Mouse (Mus musculus) stomach, postnatal 0 days (tissue): Measurements from ENCODE around the gene Rapgef1. TPM values are rescaled to one million over a fixed set of nuclear protein-coding genes. Genes with fewer than 3 reads are reported as not detected.

Experiments
- ATAC-seq: fragments of 200-750 bp; cut with Nextera tagmentation; 2 replicates; pipeline ENCODE4 v1.8.0; 2017; ENCODE audit not compliant: low FRiP score, low TSS enrichment
- DNase-seq: peaks from one replicate; pipeline ENCODE4 v3.0.0-alpha.2; 2016; ENCODE audit warnings: low spot score
- H3K27ac ChIP-seq: fragments of 300-500 bp; sonication (generic); replicated peaks from 2 replicates; pipeline ENCODE4 v1.5.1; 2014; ENCODE audit warnings: mild to moderate bottlenecking, control low read depth
- H3K27me3 ChIP-seq: fragments of 300-500 bp; sonication (generic); 2 replicates; pipeline ENCODE4 v1.6.1; 2014; ENCODE audit warnings: low read length; ENCODE audit not compliant: control insufficient read depth, insufficient read depth
- H3K36me3 ChIP-seq: fragments of 300-500 bp; sonication (generic); 2 replicates; pipeline ENCODE4 v1.6.1; 2014; ENCODE audit warnings: low read length, mixed read lengths; ENCODE audit not compliant: control insufficient read depth, insufficient read depth
- H3K4me1 ChIP-seq: fragments of 300-500 bp; sonication (generic); replicated peaks from 2 replicates; pipeline ENCODE4 v1.6.1; 2014; ENCODE audit warnings: antibody characterized with exemption; ENCODE audit not compliant: control insufficient read depth, insufficient read depth
- H3K4me2 ChIP-seq: fragments of 300-500 bp; sonication (generic); replicated peaks from 2 replicates; pipeline ENCODE4 v1.6.1; 2014; ENCODE audit warnings: low read depth, mild to moderate bottlenecking, control low read depth, moderate library complexity
- H3K4me3 ChIP-seq: fragments of 300-500 bp; sonication (generic); 2 replicates; pipeline ENCODE4 v1.5.1; 2014; ENCODE audit warnings: low read depth, low read length, control low read depth
- H3K9ac ChIP-seq: fragments of 300-500 bp; sonication (generic); 2 replicates; pipeline ENCODE4 v1.6.1; 2014; ENCODE audit warnings: mild to moderate bottlenecking, low read length, control low read depth, mixed read lengths
- H3K9me3 ChIP-seq: fragments of 300-500 bp; sonication (generic); 2 replicates; pipeline ENCODE4 v1.6.1; 2016; ENCODE audit warnings: low read length; ENCODE audit not compliant: control insufficient read depth
- CTCF ChIP-seq: IDR thresholded peaks from 2 replicates; pipeline ENCODE4 v1.5.1; 2016; ENCODE audit warnings: antibody characterized with exemption, low read depth, mild to moderate bottlenecking, moderate library complexity
- EP300 ChIP-seq: optimal IDR thresholded peaks from 2 replicates; pipeline ENCODE3; 2016; ENCODE audit warnings: antibody characterized with exemption
- WGBS: fragments of 180-500 bp; shearing (Covaris S2); extraction: QIAGEN DNeasy Blood & Tissue Kit; methylation state at CpG from one replicate; pipeline ENCODE4 v1.1.7; 2014; 5-methylcytosine and 5-hydroxymethylcytosine counted together
- polyA plus RNA-seq: library from polyadenylated mRNA; unstranded; fragments of >200 nt; fragmentation: Nextera tagmentation; extraction: Ambion mirVana; gene quantifications from 2 replicates; pipeline ENCODE4 v1.2.1, GENCODE M21; 2015

Rapgef1 gene
- polyA plus RNA-seq = 7.2 and 7.6 TPM in 2 replicates

DNA sequence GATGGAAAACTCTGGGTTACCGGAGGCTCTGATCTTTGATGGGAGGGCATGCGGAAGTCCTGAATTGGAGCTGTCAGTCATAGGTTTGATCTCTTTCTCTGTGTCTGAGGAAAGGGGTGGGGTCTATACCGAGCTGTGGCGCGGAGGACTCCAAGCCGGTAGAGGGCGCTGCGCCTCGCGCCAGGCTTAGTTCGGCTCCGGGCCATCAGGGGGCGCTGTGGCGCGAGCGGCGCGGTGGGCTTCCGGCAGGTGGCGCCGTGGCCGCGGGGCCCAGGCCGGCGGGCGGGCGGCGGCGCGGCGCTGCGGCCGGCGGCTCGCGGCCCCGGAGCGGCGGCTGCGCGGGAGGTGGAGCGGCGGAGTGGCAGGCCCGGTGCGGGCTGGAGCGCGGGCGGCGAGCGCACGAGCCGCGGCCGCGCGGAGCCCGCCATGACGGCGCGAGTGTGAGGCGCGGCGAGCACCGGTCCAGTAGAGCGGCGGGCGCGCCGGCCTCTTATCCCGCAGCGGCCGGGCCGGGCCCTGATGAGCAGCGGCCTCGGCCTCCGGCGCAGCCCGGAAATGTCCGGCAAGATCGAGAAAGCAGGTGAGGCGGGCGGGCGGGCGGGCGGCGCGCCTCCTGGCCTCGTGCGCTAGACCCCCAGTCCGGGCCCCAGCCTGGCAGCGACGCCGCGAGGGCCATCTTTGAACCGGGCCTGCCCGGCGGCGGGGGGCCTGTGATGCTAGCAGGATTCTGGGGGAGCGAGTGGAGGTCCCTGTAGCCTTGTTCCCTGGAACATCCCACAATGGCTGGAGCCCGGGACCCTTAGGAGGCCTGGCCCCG, at the start of gene Rapgef1:
TSS of gene Rapgef1 (plus strand) at position 237 of the 817 bp plus-strand sequence.
- Histone ChIP-seq H3K27me3 (no peaks in the 10 kb centered on the region), H3K4me1 (peaks cover 9% of the 10 kb centered on the region), H3K9me3 (no peaks in the 10 kb centered on the region), H3K4me3 (peak within 1 kb of the TSS; percentile 77), H3K9ac (peak within 1 kb of the TSS; percentile 87), H3K4me2 (peak within 1 kb of the TSS; percentile 83), H3K36me3 (no peaks in the 10 kb centered on the region), H3K27ac (peak within 1 kb of the TSS; percentile 87)
- under 1% methylated on average over 58 of the region's 101 CpGs for WGBS
- DNase-seq (peak; percentile 86), ATAC-seq (peak; percentile 79)
- TF ChIP-seq CTCF (peak; percentile 95), EP300 (no peak)

- no peaks in the 10 kb centered on the region for H3K36me3 ChIP-seq
- H3K9ac ChIP-seq = no peak overlapping the region
- no peak overlapping the region for H3K27ac ChIP-seq
- no peaks in the 10 kb centered on the region for H3K9me3 ChIP-seq
- DNase-seq (no peak), ATAC-seq (no peak)
- WGBS = 54% methylated on average over 9 of the region's 9 CpGs
- no peak overlapping the region for H3K4me3 ChIP-seq
- no peaks in the 10 kb centered on the region for H3K27me3 ChIP-seq
- TF ChIP-seq CTCF (no peak), EP300 (no peak)
- H3K4me2 ChIP-seq = no peak overlapping the region
- no peaks in the 10 kb centered on the region for H3K4me1 ChIP-seq
Measured at GRCm38 (mm10) chr2:29571921-29572700, 47.4 kb upstream of the Rapgef1 start.

- Histone ChIP-seq H3K36me3 (no peaks in the 10 kb centered on the region), H3K4me2 (no peak overlapping the region), H3K27me3 (no peaks in the 10 kb centered on the region), H3K4me1 (no peaks in the 10 kb centered on the region), H3K4me3 (no peak overlapping the region), H3K9ac (no peak overlapping the region), H3K27ac (no peak overlapping the region), H3K9me3 (no peaks in the 10 kb centered on the region)
- ATAC-seq (no peak), DNase-seq (no peak)
- 67% methylated on average over 5 of the region's 5 CpGs for WGBS
- TF ChIP-seq EP300 = no peak
- no peak for TF ChIP-seq CTCF
Measured at GRCm38 (mm10) chr2:29572811-29573427, 46.6 kb upstream of the Rapgef1 start.

DNA sequence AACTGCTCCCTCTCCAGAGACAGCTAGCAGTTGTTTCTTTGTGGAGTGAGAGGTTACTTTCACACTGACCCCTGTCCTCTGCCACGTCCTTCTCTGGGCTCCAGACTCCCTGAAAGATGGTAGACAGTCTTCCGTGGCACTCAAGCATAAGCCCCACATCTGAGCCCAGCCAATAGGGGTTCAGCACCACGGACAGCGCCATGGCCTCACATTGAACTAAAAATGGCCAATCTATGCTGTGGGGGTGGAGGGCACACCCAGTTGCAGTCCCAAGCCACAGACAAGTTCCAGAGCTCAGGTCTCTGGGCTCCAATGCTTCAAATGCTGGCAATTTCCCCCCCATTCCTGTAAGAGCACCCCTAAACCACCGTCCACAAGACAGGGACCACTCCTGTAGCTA, 45.9 kb upstream of the Rapgef1 start:
- no peaks in the 10 kb centered on the region for H3K9me3 ChIP-seq
- no peaks in the 10 kb centered on the region for H3K4me1 ChIP-seq
- no peaks in the 10 kb centered on the region for H3K36me3 ChIP-seq
- no peaks in the 10 kb centered on the region for H3K27me3 ChIP-seq
- DNase-seq (peak; percentile 79), ATAC-seq (peak; percentile 53; the same call in 1 of the 2 replicates)
- no peak overlapping the region for H3K4me3 ChIP-seq
- no peak overlapping the region for H3K9ac ChIP-seq
- WGBS = 5% methylated on average over 5 of the region's 5 CpGs
- no peak overlapping the region for H3K27ac ChIP-seq
- H3K4me2 ChIP-seq = no peak overlapping the region
- TF ChIP-seq CTCF = no peak

GRCm38 (mm10) chr2:29574187-29574586, 45.3 kb upstream of the Rapgef1 start:
- ATAC-seq = no peak
- TF ChIP-seq CTCF (no peak), EP300 (no peak)

More at GRCm38 (mm10) chr2:29574187-29574586, 45.3 kb upstream of the Rapgef1 start:
- WGBS = 27% methylated on average over 11 of the region's 11 CpGs
- no peaks in the 10 kb centered on the region for H3K4me1 ChIP-seq
- no peaks in the 10 kb centered on the region for H3K27me3 ChIP-seq
- no peak for DNase-seq
- H3K27ac ChIP-seq = no peak overlapping the region
- no peaks in the 10 kb centered on the region for H3K36me3 ChIP-seq
- no peak overlapping the region for H3K9ac ChIP-seq
- H3K4me3 ChIP-seq = no peak overlapping the region
- H3K4me2 ChIP-seq = no peak overlapping the region
- no peaks in the 10 kb centered on the region for H3K9me3 ChIP-seq
